Mouse (Mus musculus) liver, postnatal 0 days (tissue): ENCODE data around the gene Cpsf2.

ENCODE experiments used
- CTCF ChIP-seq: sonication (generic); IDR thresholded peaks from 2 replicates; pipeline ENCODE4 v1.5.1; 2016; ENCODE audit warnings: antibody characterized with exemption, low read depth
- EP300 ChIP-seq: IDR thresholded peaks from 2 replicates; pipeline ENCODE4 v1.6.1; 2016; ENCODE audit warnings: antibody characterized with exemption, low read depth, mild to moderate bottlenecking

- no peak for TF ChIP-seq CTCF
- TF ChIP-seq EP300, result no peak
Measured at GRCm38 (mm10) chr12:102043840-102044239, 68.1 kb downstream of the Cpsf2 start.
